Mouse (Mus musculus) MEL (cell line): ENCODE data around the gene Gm49673. TPM values are rescaled to one million over a fixed set of nuclear protein-coding genes. Genes with fewer than 3 reads are reported as not detected.
"Not testable (repeated sequence)": the region's sequence is repeated elsewhere in the genome, so short reads cannot be mapped to it uniquely, and the experiment has no call there.

Experiments
- DNase-seq: peaks from one replicate; pipeline ENCODE4 v3.0.0; 2011; ENCODE audit warnings: low read depth, low spot score
- H3K27ac ChIP-seq: 2 replicates; pipeline ENCODE4 v1.5.1; 2012; ENCODE audit warnings: low read depth, mild to moderate bottlenecking, control low read depth, low read length, moderate library complexity; ENCODE audit not compliant: control insufficient read depth
- H3K27me3 ChIP-seq, 2 experiments: fragments of 150-350 bp in 1 of 2; sonication (generic) in 1 of 2; 2 replicates each; pipeline ENCODE4 v1.6.1; 2012; ENCODE audit warnings: low read length in 2 of 2, mild to moderate bottlenecking in 2 of 2, improper control_type of control experiment in 1 of 2, moderate library complexity in 1 of 2; ENCODE audit not compliant: insufficient read depth in 2 of 2, control insufficient read depth in 1 of 2
- H3K36me3 ChIP-seq, 2 experiments: 2 replicates each; pipeline ENCODE4 v1.6.1; 2012 to 2014; ENCODE audit warnings: low read length in 2 of 2, improper control_type of control experiment in 1 of 2, inconsistent platforms in 1 of 2, mild to moderate bottlenecking in 1 of 2; ENCODE audit not compliant: insufficient read depth in 2 of 2, control insufficient read depth in 1 of 2
- H3K4me1 ChIP-seq, 2 experiments: fragments of 150-350 bp in 1 of 2; sonication (generic) in 1 of 2; 2 replicates each; pipeline ENCODE4 v1.6.1; 2012; ENCODE audit warnings: low read length in 2 of 2, improper control_type of control experiment in 1 of 2, mild to moderate bottlenecking in 1 of 2; ENCODE audit not compliant: insufficient read depth in 2 of 2, control insufficient read depth in 1 of 2
- H3K4me3 ChIP-seq, 2 experiments: fragments of 150-350 bp in 1 of 2; sonication (generic) in 1 of 2; 2 replicates each; pipeline ENCODE4 v1.5.1; 2012; ENCODE audit warnings: low read depth in 2 of 2, low read length in 2 of 2, mild to moderate bottlenecking in 2 of 2, moderate library complexity in 2 of 2, control low read depth in 1 of 2, improper control_type of control experiment in 1 of 2; ENCODE audit not compliant: control insufficient read depth in 1 of 2, insufficient read depth in 1 of 2
- H3K79me2 ChIP-seq: 2 replicates; pipeline ENCODE4 v1.6.1; 2012; ENCODE audit warnings: mild to moderate bottlenecking, low read length, moderate library complexity; ENCODE audit not compliant: control insufficient read depth, poor library complexity, insufficient read depth
- H3K9ac ChIP-seq: 2 replicates; pipeline ENCODE4 v1.6.1; 2012; ENCODE audit warnings: low read depth, mild to moderate bottlenecking, control low read depth, low read length, moderate library complexity; ENCODE audit not compliant: control insufficient read depth, poor library complexity, severe bottlenecking
- H3K9me3 ChIP-seq: fragments of 150-350 bp; sonication (generic); replicated peaks from 2 replicates; pipeline ENCODE4 v1.6.1; 2012; ENCODE audit warnings: mild to moderate bottlenecking, low read length, improper control_type of control experiment, moderate library complexity; ENCODE audit not compliant: insufficient read depth
- polyA plus RNA-seq, 2 experiments: library from polyadenylated mRNA; stranded (reverse) in 1 of 2; unstranded in 1 of 2; fragments of >175 nt in 1 of 2; fragments of >200 nt in 1 of 2; gene quantifications; 2 replicates each; pipeline versions ENCODE4 v1.2.1 to v1.2.4; 2012; ENCODE audit warnings: low replicate concordance in 2 of 2, low read depth in 1 of 2; ENCODE audit not compliant: insufficient read length in 2 of 2, insufficient read depth in 1 of 2, missing spikeins in 1 of 2
- total RNA-seq: library from RNA; depleted of rRNA; stranded (reverse); fragments of 300-350 nt; gene quantifications from 2 replicates; pipeline ENCODE4 v1.2.3, GENCODE M21; 2012

Gene Gm49673
- total and polyA plus RNA-seq, 3 experiments = not detected

DNA sequence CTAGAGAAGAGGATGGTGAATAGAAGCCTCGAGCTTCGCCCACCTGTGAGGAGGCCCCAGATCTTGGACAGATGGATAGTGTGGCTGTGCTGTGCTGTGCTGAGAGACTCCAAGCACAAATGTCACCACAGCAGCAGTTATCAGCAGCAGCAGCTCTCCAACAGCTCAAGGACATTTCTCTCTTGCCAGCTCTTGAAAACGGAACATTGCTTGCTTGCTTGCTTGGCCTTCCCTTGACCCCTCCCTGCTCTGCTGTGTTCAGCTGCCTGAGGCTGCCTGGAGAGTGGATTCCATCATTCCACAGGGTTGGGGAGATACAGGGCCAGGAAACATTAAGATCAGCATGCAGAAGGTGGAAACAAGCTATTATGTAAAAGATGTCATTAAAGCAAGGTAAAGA lies 24.6 kb downstream of the Gm49673 start:
- H3K9ac ChIP-seq, H3K4me3 ChIP-seq, DNase-seq, H3K36me3 ChIP-seq, H3K9me3 ChIP-seq, H3K79me2 ChIP-seq, H3K27me3 ChIP-seq, H3K4me1 ChIP-seq, H3K27ac ChIP-seq: not testable (repeated sequence)

DNA sequence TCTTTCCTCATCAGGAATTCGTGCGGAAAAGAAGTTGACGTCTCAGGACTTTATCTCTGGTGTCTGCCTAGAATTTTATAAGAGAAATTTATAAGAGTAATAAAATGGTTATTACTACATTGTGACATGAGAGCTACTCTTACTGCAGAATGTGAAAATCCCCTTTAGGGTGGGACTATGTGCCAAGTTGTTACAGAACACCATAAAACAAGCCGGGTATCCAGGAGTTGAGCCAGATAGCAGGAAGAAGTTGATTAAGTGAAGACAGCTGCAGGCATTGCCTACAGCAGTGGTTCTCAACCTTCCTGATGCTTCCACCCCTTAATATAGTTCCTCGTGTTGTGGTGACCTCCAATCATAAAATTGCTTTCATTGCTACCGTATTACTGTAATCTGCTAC lies 30.7 kb downstream of the Gm49673 start:
- not testable (repeated sequence) for H3K4me3 ChIP-seq, H3K9ac ChIP-seq, H3K4me1 ChIP-seq, H3K27ac ChIP-seq, H3K79me2 ChIP-seq, H3K36me3 ChIP-seq, DNase-seq, H3K27me3 ChIP-seq, H3K9me3 ChIP-seq

DNA sequence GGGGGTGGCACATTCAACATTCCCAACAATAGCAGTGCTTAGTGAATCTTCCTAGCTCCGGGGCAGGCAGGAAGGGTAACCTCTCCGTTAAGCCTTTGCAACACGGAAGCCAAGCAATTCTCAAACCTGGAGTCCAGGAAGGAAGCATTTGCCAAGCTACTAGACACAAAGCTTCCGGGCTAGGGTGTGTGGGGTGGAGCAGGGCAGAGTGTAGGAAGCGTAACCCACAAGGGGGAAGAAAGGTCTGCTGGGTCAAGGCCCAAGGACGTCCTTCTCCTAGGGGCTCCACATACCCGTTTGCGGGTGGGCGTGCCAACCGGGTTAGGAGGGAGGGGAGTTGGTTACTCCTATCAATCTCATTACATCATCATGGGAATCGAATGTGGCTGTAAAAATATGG lies 31.2 kb downstream of the Gm49673 start:
- not testable (repeated sequence) for DNase-seq, H3K27me3 ChIP-seq, H3K79me2 ChIP-seq, H3K36me3 ChIP-seq, H3K4me3 ChIP-seq, H3K9me3 ChIP-seq, H3K4me1 ChIP-seq, H3K27ac ChIP-seq, H3K9ac ChIP-seq

DNA sequence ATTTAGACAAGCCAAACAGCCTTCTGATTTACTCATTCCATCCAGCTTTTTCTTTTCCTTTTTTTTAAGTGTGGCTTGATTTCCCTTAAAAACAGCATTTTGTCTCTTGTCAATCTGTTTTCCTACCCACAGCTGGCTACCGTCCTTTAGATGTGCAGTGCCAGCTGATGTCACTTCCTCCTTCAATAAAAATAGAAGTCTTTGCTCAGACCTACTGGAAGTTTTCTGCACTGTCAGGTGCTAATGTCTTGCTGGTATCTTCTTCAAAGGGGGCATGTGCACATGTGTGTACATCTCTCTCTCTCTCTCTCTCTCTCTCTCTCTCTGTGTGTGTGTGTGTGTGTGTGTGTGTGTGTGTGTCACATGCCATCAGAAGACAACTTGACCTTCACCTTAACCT lies 35.4 kb downstream of the Gm49673 start:
- not testable (repeated sequence) for H3K79me2 ChIP-seq, DNase-seq, H3K27ac ChIP-seq

DNA sequence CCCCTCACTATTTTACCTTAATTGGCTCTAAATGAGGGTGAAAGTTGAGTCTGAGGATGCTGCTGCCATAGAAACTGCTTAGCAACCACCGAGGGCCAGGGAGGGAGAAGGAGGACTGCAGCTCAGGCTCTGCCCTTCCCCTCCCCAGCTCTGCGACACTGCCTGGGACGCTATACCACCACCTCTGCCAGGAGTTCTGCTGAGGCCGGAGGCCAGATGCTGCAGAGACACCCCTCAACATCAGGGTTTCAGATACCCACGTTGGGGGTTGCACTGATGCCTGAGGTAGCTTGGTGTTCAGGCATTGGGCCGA lies 46.3 kb downstream of the Gm49673 start:
- not testable (repeated sequence) for H3K9ac ChIP-seq, H3K4me3 ChIP-seq, H3K4me1 ChIP-seq, H3K27ac ChIP-seq, DNase-seq, H3K9me3 ChIP-seq, H3K27me3 ChIP-seq, H3K36me3 ChIP-seq, H3K79me2 ChIP-seq

More for the DNA sequence above, 35.4 kb downstream of the Gm49673 start:
- not testable (repeated sequence) for H3K4me3 ChIP-seq, H3K27me3 ChIP-seq, H3K36me3 ChIP-seq, H3K9me3 ChIP-seq, H3K4me1 ChIP-seq, H3K9ac ChIP-seq

DNA sequence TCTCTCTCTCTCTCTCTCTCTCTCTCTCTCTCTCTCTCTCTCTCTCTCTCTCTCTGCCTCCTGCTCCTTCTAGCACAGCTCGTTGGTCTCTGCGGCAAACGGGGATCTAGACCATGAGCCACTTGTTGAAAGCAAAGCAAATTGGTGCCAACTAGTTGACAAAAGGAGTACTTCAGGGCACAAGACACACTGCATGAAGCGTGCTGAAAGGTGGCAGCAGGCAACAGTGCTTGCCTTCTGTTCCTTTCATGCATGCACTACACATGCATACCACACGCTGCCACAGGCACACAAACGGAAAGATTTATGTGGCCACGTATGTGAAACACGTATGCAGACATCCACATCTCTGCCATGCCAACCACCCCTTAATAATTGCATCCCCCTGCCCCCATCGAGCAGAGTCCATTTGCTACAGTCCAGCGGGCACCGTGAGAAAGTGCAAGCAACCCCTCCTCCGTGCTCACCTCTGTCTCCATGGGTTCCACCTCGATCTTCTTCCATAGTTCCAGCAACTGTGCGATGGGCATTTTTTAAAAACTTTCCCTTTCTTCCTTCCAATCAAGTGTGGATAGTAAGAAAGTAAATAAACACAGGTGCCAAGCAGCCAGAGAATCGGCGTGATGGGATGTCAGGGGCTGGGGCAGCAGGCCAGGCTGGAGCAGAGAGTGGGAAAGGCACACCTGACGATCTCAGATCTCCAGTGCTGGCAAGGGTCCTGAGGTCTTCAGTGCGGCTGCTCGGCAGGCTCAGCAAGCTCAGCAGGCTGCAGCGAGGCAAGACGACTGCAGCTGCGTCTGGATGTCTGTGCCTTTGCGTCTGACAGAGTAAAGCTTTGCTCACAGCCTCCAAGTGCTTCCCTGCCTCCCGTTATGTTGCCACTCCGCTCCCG lies 46.9 kb downstream of the Gm49673 start:
- H3K27me3 ChIP-seq, H3K9ac ChIP-seq, H3K4me1 ChIP-seq, H3K36me3 ChIP-seq, H3K79me2 ChIP-seq, H3K27ac ChIP-seq, DNase-seq, H3K9me3 ChIP-seq, H3K4me3 ChIP-seq: not testable (repeated sequence)

DNA sequence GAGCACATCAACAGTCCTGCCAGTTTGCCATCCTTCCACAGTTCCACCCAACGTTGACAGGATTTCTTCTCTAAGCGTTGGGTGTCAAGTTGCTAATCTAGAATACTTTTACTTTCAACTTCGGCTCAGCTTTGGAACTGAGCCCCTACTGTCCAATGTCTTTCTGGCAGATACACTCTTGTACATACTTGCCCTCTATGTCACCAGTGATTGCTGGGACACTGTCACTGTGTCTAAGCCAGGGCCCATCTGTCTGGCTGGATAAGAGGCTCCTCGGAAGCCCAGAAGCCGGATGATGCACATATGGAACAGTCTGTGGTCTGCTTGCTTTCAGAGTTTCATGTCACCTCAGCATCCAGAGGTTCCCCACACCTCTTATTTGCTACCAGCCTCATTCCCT lies 51.4 kb downstream of the Gm49673 start:
- not testable (repeated sequence) for H3K36me3 ChIP-seq, H3K79me2 ChIP-seq, H3K9me3 ChIP-seq, H3K4me3 ChIP-seq, H3K4me1 ChIP-seq, H3K27me3 ChIP-seq, DNase-seq, H3K9ac ChIP-seq, H3K27ac ChIP-seq
